Mouse (Mus musculus) midbrain, embryonic 16.5 days (tissue): ENCODE data around the gene Ccdc88c. TPM values are rescaled to one million over a fixed set of nuclear protein-coding genes. Genes with fewer than 3 reads are reported as not detected.
A peak's percentile ranks its signal among the peaks of the same experiment; 100 is the strongest.

Experiments
- ATAC-seq: fragments of 200-750 bp; cut with Nextera tagmentation; 2 replicates; pipeline ENCODE4 v1.8.0; 2017; ENCODE audit warnings: moderate TSS enrichment
- H3K27ac ChIP-seq: fragments of 300-500 bp; sonication (generic); 2 replicates; pipeline ENCODE4 v1.5.1; 2014; ENCODE audit warnings: mild to moderate bottlenecking, low read length, mixed read lengths
- H3K27me3 ChIP-seq: fragments of 300-500 bp; sonication (generic); 2 replicates; pipeline ENCODE4 v1.6.1; 2014; ENCODE audit warnings: low read depth, low read length, mixed read lengths; ENCODE audit not compliant: control insufficient read depth, insufficient read depth
- H3K36me3 ChIP-seq: fragments of 300-500 bp; sonication (generic); 2 replicates; pipeline ENCODE4 v1.6.1; 2014; ENCODE audit warnings: mild to moderate bottlenecking, low read length, moderate library complexity, mixed read lengths; ENCODE audit not compliant: control insufficient read depth, insufficient read depth
- H3K4me1 ChIP-seq: fragments of 300-500 bp; sonication (generic); 2 replicates; pipeline ENCODE4 v1.6.1; 2014; ENCODE audit warnings: mild to moderate bottlenecking, low read length, mixed read lengths; ENCODE audit not compliant: control insufficient read depth, insufficient read depth
- H3K4me2 ChIP-seq: fragments of 300-500 bp; sonication (generic); 2 replicates; pipeline ENCODE4 v1.6.1; 2014; ENCODE audit warnings: mild to moderate bottlenecking, low read length, mixed read lengths
- H3K4me3 ChIP-seq: fragments of 300-500 bp; sonication (generic); 2 replicates; pipeline ENCODE4 v1.5.1; 2014; ENCODE audit warnings: low read depth, mild to moderate bottlenecking, low read length, moderate library complexity, mixed read lengths
- H3K9ac ChIP-seq: fragments of 300-500 bp; sonication (generic); 2 replicates; pipeline ENCODE4 v1.6.1; 2014; ENCODE audit warnings: low read depth, low read length, mixed read lengths
- H3K9me3 ChIP-seq: fragments of 300-500 bp; sonication (generic); replicated peaks from 2 replicates; pipeline ENCODE4 v1.6.1; 2014; ENCODE audit warnings: mild to moderate bottlenecking, low read length, mixed read lengths; ENCODE audit not compliant: control insufficient read depth, poor library complexity, severe bottlenecking
- WGBS: fragments of 180-500 bp; shearing (Covaris S2); extraction: QIAGEN DNeasy Blood & Tissue Kit; methylation state at CpG from one replicate; pipeline ENCODE4 v1.1.7; 2014; 5-methylcytosine and 5-hydroxymethylcytosine counted together
- polyA plus RNA-seq: library from polyadenylated mRNA; unstranded; fragments of >200 nt; fragmentation: Nextera tagmentation; extraction: Ambion mirVana; gene quantifications from 2 replicates; pipeline ENCODE4 v1.2.1, GENCODE M21; 2015

Ccdc88c gene
- 12.0 and 12.5 TPM in 2 replicates for polyA plus RNA-seq

- Histone ChIP-seq H3K36me3 (no peaks in the 10 kb centered on the region), H3K9me3 (no peaks in the 10 kb centered on the region), H3K27me3 (no peaks in the 10 kb centered on the region), H3K9ac (peak within 1 kb of the TSS; percentile 90), H3K27ac (peak within 1 kb of the TSS; percentile 88), H3K4me2 (peak within 1 kb of the TSS; percentile 76), H3K4me1 (peaks cover 31% of the 10 kb centered on the region), H3K4me3 (peak within 1 kb of the TSS; percentile 80)
- WGBS: 2% methylated on average over 53 of the region's 56 CpGs
- peak; percentile 92 for ATAC-seq
Measured at GRCm38 (mm10) chr12:101028954-101029731, at the start of gene Ccdc88c. TSS of gene Ccdc88c (minus strand) at chr12:101029056.

- Histone ChIP-seq H3K27me3 (no peaks in the 10 kb centered on the region), H3K4me2 (no peak overlapping the region)
Measured at GRCm38 (mm10) chr12:101077955-101078354, 49.1 kb upstream of the Ccdc88c start.

GRCm38 (mm10) chr12:101075433-101075832, 46.6 kb upstream of the Ccdc88c start:
- H3K9me3 ChIP-seq: no peaks in the 10 kb centered on the region
- 94% methylated on average over 3 of the region's 3 CpGs for WGBS
- no peak overlapping the region for H3K4me3 ChIP-seq
- no peaks in the 10 kb centered on the region; the same call in 1 of the 2 replicates for H3K36me3 ChIP-seq
- peaks cover 9% of the 10 kb centered on the region for H3K4me1 ChIP-seq
- no peak overlapping the region for H3K4me2 ChIP-seq
- no peak for ATAC-seq
- H3K27me3 ChIP-seq: no peaks in the 10 kb centered on the region
- H3K27ac ChIP-seq: no peak overlapping the region
- no peak overlapping the region for H3K9ac ChIP-seq

More at GRCm38 (mm10) chr12:101077955-101078354, 49.1 kb upstream of the Ccdc88c start:
- Histone ChIP-seq H3K36me3 (no peaks in the 10 kb centered on the region), H3K4me3 (no peak overlapping the region), H3K9ac (no peak overlapping the region), H3K4me1 (peaks cover 21% of the 10 kb centered on the region), H3K27ac (no peak overlapping the region), H3K9me3 (no peaks in the 10 kb centered on the region)
- ATAC-seq: no peak

DNA sequence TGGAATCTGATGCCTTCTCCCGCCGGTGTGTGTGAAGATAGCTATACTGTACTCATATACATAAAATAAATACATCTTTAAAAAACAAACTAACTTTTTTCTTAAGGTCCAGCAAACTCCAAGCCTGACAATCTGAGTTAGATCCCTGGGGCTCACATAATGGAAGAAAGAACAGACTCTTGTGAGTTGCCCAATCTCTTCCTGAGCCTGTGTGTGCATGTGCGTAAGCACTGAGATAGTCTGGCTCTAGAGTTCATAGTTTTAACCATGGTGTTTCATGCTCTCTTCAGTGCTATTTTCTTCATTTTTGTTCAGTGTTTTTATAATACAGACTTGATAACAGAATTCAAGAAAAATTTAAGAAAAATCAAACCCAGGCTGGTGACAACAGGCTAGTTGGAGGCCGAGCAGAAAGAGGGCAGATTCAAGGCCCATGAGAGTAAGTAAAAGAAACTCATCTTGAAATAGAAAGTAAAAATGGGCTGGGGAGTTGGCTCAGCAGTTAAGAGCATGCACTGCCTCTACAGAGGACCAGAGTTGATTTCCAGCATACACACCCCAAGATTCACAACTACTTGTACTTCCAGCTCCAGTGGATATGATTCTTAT, 46.1 kb upstream of the Ccdc88c start:
- no peak overlapping the region for H3K4me3 ChIP-seq
- no peaks in the 10 kb centered on the region; the same call in 1 of the 2 replicates for H3K36me3 ChIP-seq
- H3K4me2 ChIP-seq: no peak overlapping the region
- H3K9me3 ChIP-seq: no peaks in the 10 kb centered on the region
- 96% methylated on average over 4 of the region's 4 CpGs for WGBS
- ATAC-seq: no peak
- no peak overlapping the region for H3K27ac ChIP-seq
- H3K4me1 ChIP-seq: peaks cover 5% of the 10 kb centered on the region
- H3K27me3 ChIP-seq: no peaks in the 10 kb centered on the region
- no peak overlapping the region for H3K9ac ChIP-seq

DNA sequence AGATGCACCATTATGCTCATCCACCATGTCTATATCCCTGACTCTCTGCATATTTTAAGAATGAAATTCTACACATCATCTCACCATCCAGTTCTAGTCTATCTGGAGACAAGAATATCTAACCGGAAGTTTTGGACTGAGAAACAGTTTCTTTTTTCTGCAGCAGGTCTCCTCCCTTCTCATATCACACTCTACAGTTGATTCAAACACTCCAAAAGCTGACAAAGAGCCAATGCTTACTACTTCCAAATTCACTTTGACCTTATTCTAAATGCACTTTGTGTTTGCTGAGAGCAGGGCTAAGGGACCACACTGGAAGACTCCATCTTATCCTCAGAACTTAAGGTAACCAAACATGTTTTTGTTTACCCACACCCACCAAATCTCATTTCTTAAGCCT, 41.0 kb upstream of the Ccdc88c start:
- no peak overlapping the region for H3K4me3 ChIP-seq
- H3K4me1 ChIP-seq: no peaks in the 10 kb centered on the region
- no peak overlapping the region for H3K27ac ChIP-seq
- 90% methylated on average over 1 of the region's 1 CpGs for WGBS
- H3K9me3 ChIP-seq: no peaks in the 10 kb centered on the region
- H3K9ac ChIP-seq: no peak overlapping the region
- H3K36me3 ChIP-seq: peaks cover 2% of the 10 kb centered on the region
- no peak for ATAC-seq
- no peak overlapping the region for H3K4me2 ChIP-seq
- no peaks in the 10 kb centered on the region for H3K27me3 ChIP-seq

DNA sequence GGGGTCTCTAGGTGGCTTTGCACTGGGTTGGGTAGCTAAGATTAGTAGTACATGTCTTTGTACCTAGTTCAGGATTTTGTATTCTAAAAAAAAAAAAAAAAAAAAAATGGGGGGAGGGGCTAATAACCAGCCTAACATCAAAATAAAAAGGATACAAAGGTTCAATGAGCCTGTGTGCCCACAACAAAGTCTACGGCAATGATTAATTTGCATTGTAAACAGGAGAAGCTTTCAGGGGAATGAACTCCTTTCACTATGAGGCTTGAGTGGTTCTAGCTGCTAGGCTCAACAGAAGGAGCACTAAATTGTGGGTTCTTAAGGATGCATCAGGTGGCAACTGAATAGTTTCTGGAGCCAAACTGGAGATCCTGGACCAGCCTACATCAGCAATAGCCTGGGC, 37.5 kb upstream of the Ccdc88c start:
- WGBS: 83% methylated on average over 1 of the region's 1 CpGs
- Histone ChIP-seq H3K9me3 (no peaks in the 10 kb centered on the region), H3K4me1 (no peaks in the 10 kb centered on the region), H3K36me3 (peaks cover 13% of the 10 kb centered on the region), H3K9ac (no peak overlapping the region), H3K4me2 (no peak overlapping the region), H3K27me3 (no peaks in the 10 kb centered on the region), H3K27ac (no peak overlapping the region), H3K4me3 (no peak overlapping the region)
- no peak for ATAC-seq

GRCm38 (mm10) chr12:101039956-101040355, 11.1 kb upstream of the Ccdc88c start:
- H3K9me3 ChIP-seq: no peaks in the 10 kb centered on the region
- no peak overlapping the region for H3K4me3 ChIP-seq
- no peak overlapping the region for H3K27ac ChIP-seq
- no peaks in the 10 kb centered on the region for H3K27me3 ChIP-seq
- H3K4me1 ChIP-seq: no peaks in the 10 kb centered on the region
- no peak overlapping the region for H3K4me2 ChIP-seq
- peaks cover 27% of the 10 kb centered on the region for H3K36me3 ChIP-seq
- no peak overlapping the region for H3K9ac ChIP-seq
- no peak for ATAC-seq

- Histone ChIP-seq H3K4me1 (peaks cover 38% of the 10 kb centered on the region), H3K9me3 (no peaks in the 10 kb centered on the region), H3K4me2 (peak overlapping the region; percentile 76), H3K9ac (peak overlapping the region; percentile 90), H3K27ac (peak overlapping the region; percentile 88), H3K36me3 (no peaks in the 10 kb centered on the region), H3K4me3 (peak overlapping the region; percentile 80), H3K27me3 (no peaks in the 10 kb centered on the region)
- under 1% methylated on average over 52 of the region's 67 CpGs for WGBS
- ATAC-seq: peak; percentile 65; the same call in 1 of the 2 replicates
Measured at GRCm38 (mm10) chr12:101028247-101028953, 456 bp downstream of the Ccdc88c start.
